Mouse (Mus musculus) E14TG2a.4 (cell line): ENCODE measurements around the gene Nrxn3.

Experiments
- CTCF ChIP-seq: conservative IDR thresholded peaks from 2 replicates; pipeline ENCODE4 v1.5.1; 2014; ENCODE audit warnings: low read length
- NANOG ChIP-seq: IDR thresholded peaks from 2 replicates; pipeline ENCODE4 v1.6.1; 2014; ENCODE audit warnings: borderline replicate concordance, low read length, mixed read lengths
- POU5F1 ChIP-seq: IDR thresholded peaks from 2 replicates; pipeline ENCODE4 v1.6.1; 2014; ENCODE audit warnings: low read length, borderline replicate concordance

- TF ChIP-seq CTCF (no peak), POU5F1 (no peak), NANOG (no peak)
Observed at GRCm38 (mm10) chr12:88850400-88851179, 127.9 kb downstream of the Nrxn3 start.
